Mouse (Mus musculus) midbrain, embryonic 12.5 days (tissue): ENCODE data around the gene Fzd7. TPM values are rescaled to one million over a fixed set of nuclear protein-coding genes. Genes with fewer than 3 reads are reported as not detected.

Experiments
- ATAC-seq: fragments of 200-750 bp; cut with Nextera tagmentation; 2 replicates; pipeline ENCODE4 v1.8.0; 2017; ENCODE audit warnings: low read depth, moderate TSS enrichment, moderate library complexity; ENCODE audit not compliant: low FRiP score
- H3K27ac ChIP-seq: fragments of 300-500 bp; sonication (generic); replicated peaks from 2 replicates; pipeline ENCODE4 v1.5.1; 2016; ENCODE audit warnings: mild to moderate bottlenecking
- H3K27me3 ChIP-seq: fragments of 300-500 bp; sonication (generic); 2 replicates; pipeline ENCODE4 v1.6.1; 2016; ENCODE audit warnings: mild to moderate bottlenecking
- H3K36me3 ChIP-seq: fragments of 300-500 bp; sonication (generic); 2 replicates; pipeline ENCODE4 v1.6.1; 2016
- H3K4me1 ChIP-seq: fragments of 300-500 bp; sonication (generic); 2 replicates; pipeline ENCODE4 v1.6.1; 2016
- H3K4me2 ChIP-seq: fragments of 300-500 bp; sonication (generic); replicated peaks from 2 replicates; pipeline ENCODE4 v1.6.1; 2016; ENCODE audit warnings: mild to moderate bottlenecking, moderate library complexity
- H3K4me3 ChIP-seq: fragments of 300-500 bp; sonication (generic); 2 replicates; pipeline ENCODE4 v1.5.1; 2016; ENCODE audit warnings: mild to moderate bottlenecking
- H3K9ac ChIP-seq: fragments of 300-500 bp; sonication (generic); replicated peaks from 2 replicates; pipeline ENCODE4 v1.6.1; 2016; ENCODE audit warnings: mild to moderate bottlenecking, moderate library complexity
- H3K9me3 ChIP-seq: fragments of 300-500 bp; sonication (generic); 2 replicates; pipeline ENCODE4 v1.6.1; 2016; ENCODE audit warnings: mild to moderate bottlenecking
- WGBS: fragments of 180-500 bp; shearing (Covaris S2); methylation state at CpG from one replicate; pipeline ENCODE4 v1.1.7; 2016; 5-methylcytosine and 5-hydroxymethylcytosine counted together
- polyA plus RNA-seq: library from polyadenylated mRNA; unstranded; fragments of >200 nt; fragmentation: Nextera tagmentation; extraction: Ambion mirVana; gene quantifications from 2 replicates; pipeline ENCODE4 v1.2.1, GENCODE M21; 2016

The Fzd7 gene
- polyA plus RNA-seq, 1 experiment from 2014 or later: 8.7 TPM

DNA sequence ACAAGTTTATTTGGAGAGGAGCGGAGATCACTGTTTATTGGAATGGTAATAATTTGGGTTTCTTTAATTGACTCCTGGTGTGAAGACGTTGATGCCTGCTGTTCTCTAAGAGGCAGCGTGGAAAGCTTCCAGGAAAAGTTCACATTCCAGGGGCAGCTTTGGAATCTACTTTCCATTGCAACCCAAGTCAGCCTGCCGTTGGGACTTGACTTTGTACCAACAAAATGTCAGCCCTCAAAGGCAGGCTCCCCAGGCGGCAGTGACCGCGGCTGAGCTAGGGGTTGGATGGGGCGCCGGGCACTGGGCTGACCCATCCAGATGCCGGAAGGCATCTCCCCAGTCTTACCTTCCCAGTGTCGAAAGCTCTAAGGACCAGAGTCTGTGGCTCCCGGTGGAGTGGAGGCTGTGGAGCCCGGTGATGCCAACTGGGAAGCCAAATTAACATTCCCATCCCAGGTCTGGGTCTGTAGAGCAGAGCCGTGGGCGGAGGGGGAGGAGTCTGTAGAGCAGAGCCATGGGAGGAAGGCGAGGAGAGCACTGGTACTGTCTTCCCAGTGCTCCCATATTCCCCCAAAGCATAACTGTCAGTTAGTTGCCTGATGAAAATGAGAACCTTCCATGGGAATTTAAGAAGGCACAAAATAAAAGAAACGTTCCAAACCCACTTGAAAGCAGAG is 26.4 kb downstream of the Fzd7 start:
- H3K9ac ChIP-seq: no peak overlapping the region
- no peaks in the 10 kb centered on the region; the same call in 1 of the 2 replicates for H3K4me1 ChIP-seq
- H3K27me3 ChIP-seq: peaks cover 9% of the 10 kb centered on the region
- H3K9me3 ChIP-seq: no peaks in the 10 kb centered on the region
- no peak overlapping the region for H3K27ac ChIP-seq
- H3K4me3 ChIP-seq: no peak overlapping the region
- H3K36me3 ChIP-seq: no peaks in the 10 kb centered on the region
- no peak for ATAC-seq
- H3K4me2 ChIP-seq: no peak overlapping the region
- WGBS: 38% methylated on average over 17 of the region's 17 CpGs

DNA sequence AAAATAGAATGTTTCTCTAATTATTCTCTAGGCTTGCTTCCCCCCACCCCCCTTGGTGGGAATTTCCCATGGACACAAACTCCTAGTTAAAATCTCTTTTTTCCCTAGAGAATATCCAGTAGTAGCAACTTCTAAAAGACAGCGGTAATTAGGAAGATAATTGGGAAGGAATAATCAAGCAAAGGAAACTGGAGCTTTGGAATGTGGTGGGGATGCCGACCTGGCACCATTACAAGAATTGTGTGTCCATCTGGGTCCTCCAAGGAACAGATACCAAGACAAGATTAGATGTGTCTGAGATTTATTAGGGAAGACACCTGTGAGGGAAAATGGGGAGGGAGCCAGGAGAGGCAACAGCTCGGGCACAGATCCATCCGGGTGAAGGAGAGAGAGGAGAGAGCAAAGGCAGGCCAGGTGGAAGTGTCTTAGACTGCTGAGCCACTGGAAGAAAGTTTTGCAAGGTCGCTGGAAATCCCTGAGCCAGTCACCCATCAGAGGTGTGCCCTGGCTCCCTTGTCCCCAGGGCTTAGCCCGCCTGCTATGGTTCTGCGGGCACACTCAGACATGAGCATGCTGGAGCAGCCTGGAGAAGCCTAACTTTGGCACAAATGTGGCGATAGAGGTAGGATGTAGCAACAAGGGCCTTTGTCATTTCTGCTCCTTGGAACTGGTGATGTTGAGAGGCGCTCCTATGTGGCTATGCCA is 29.5 kb downstream of the Fzd7 start:
- Histone ChIP-seq H3K9ac (no peak overlapping the region), H3K9me3 (no peaks in the 10 kb centered on the region), H3K4me3 (no peak overlapping the region), H3K4me1 (peaks cover 11% of the 10 kb centered on the region), H3K27me3 (peaks cover 5% of the 10 kb centered on the region), H3K4me2 (no peak overlapping the region), H3K27ac (no peak overlapping the region), H3K36me3 (no peaks in the 10 kb centered on the region)
- ATAC-seq: no peak
- WGBS: 74% methylated on average over 9 of the region's 9 CpGs

GRCm38 (mm10) chr1:59516026-59516917 is 34.0 kb downstream of the Fzd7 start, which contains the start of gene Gm973:
Gene Gm973, plus strand, starts transcription at chr1:59516264.
- Histone ChIP-seq H3K4me1 (peaks cover 34% of the 10 kb centered on the region), H3K36me3 (no peaks in the 10 kb centered on the region), H3K27ac (peak within 1 kb of the TSS; percentile 97), H3K4me2 (peak within 1 kb of the TSS; percentile 59), H3K9me3 (no peaks in the 10 kb centered on the region), H3K4me3 (peak within 1 kb of the TSS; percentile 38), H3K27me3 (peaks cover 12% of the 10 kb centered on the region), H3K9ac (peak within 1 kb of the TSS; percentile 11)
- peak; percentile 96 for ATAC-seq
- under 1% methylated on average over 25 of the region's 25 CpGs for WGBS

- Histone ChIP-seq H3K4me3 (no peak overlapping the region), H3K27ac (no peak overlapping the region), H3K9me3 (no peaks in the 10 kb centered on the region), H3K4me2 (no peak overlapping the region), H3K4me1 (peaks cover 45% of the 10 kb centered on the region), H3K36me3 (no peaks in the 10 kb centered on the region), H3K27me3 (0 out of 2 replicates have a peak, but pooled peaks cover 7% of the 10 kb centered on the region), H3K9ac (no peak overlapping the region)
- ATAC-seq: no peak
- WGBS: 63% methylated on average over 11 of the region's 11 CpGs
Measured at GRCm38 (mm10) chr1:59520226-59520837, 38.1 kb downstream of the Fzd7 start.

DNA sequence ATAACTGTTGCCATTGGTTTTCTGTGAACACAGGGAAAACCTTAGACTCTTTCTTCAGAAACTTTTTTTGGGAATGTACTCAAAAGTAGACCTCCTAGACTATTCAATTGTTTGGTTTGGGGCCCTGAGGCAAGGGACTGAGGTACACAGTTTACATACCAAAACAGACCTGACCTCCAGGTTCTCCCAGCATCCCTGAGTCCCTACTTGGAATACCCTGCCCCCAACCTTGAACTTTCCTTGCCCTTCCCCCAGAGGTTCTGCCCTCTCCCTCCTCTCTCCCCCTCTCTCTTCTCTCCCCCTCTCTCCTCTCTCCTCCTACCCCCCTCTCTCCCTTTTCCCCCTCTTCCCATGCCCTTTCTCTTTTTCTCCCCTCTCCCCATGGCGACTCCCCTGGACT is 40.2 kb downstream of the Fzd7 start:
- Histone ChIP-seq H3K9ac (no peak overlapping the region), H3K4me1 (peaks cover 31% of the 10 kb centered on the region), H3K9me3 (no peaks in the 10 kb centered on the region), H3K36me3 (no peaks in the 10 kb centered on the region), H3K27me3 (0 out of 2 replicates have a peak, but pooled peaks cover 7% of the 10 kb centered on the region), H3K4me2 (no peak overlapping the region), H3K27ac (no peak overlapping the region), H3K4me3 (no peak overlapping the region)
- WGBS: 50% methylated on average over 1 of the region's 1 CpGs
- ATAC-seq: no peak

- Histone ChIP-seq H3K4me1 (peaks cover 29% of the 10 kb centered on the region), H3K4me2 (no peak overlapping the region), H3K27me3 (0 out of 2 replicates have a peak, but pooled peaks cover 7% of the 10 kb centered on the region), H3K36me3 (no peaks in the 10 kb centered on the region), H3K27ac (peak overlapping the region; percentile 31), H3K4me3 (no peak overlapping the region), H3K9ac (no peak overlapping the region), H3K9me3 (no peaks in the 10 kb centered on the region)
- ATAC-seq: 0 out of 2 replicates have a peak, but pooled peaks have one; percentile 23
- WGBS: 31% methylated on average over 5 of the region's 5 CpGs
Measured at GRCm38 (mm10) chr1:59523378-59523958, 41.2 kb downstream of the Fzd7 start.

DNA sequence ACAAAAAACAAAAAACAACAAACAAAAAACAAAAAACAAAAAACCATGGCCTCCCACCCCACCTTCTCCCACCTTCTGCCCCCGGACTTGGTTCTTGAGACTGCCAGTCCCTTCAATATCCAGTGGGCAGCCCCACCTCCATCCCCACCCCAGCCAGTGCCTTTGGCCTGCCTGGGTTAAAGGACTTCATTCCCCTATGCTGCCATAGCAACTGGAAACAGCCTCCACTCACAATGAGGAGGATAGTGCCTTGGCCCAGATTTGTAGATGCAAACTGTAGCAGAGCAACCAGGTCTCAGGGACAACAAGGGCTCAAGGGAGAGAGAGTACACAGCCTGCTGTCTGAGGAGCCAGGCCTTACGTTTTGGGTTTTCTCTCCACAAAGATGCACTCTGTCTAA is 41.8 kb downstream of the Fzd7 start:
- no peak overlapping the region; the same call in 1 of the 2 replicates for H3K9ac ChIP-seq
- peaks cover 26% of the 10 kb centered on the region for H3K4me1 ChIP-seq

GRCm38 (mm10) chr1:59524759-59525158 is 42.5 kb downstream of the Fzd7 start:
- 0 out of 2 replicates have a peak overlapping the region, but pooled peaks have one; percentile 31 for H3K27ac ChIP-seq
- ATAC-seq: no peak

More for the DNA sequence above, 41.8 kb downstream of the Fzd7 start:
- Histone ChIP-seq H3K9me3 (no peaks in the 10 kb centered on the region), H3K4me2 (0 out of 2 replicates have a peak overlapping the region, but pooled peaks have one; percentile 9), H3K36me3 (no peaks in the 10 kb centered on the region), H3K27me3 (0 out of 2 replicates have a peak, but pooled peaks cover under 1% of the 10 kb centered on the region), H3K4me3 (no peak overlapping the region), H3K27ac (peak overlapping the region; percentile 31; the same call in 1 of the 2 replicates)
- WGBS: 15% methylated on average over 2 of the region's 2 CpGs
- peak; percentile 78 for ATAC-seq

GRCm38 (mm10) chr1:59527219-59527618 is 45.0 kb downstream of the Fzd7 start:
- Histone ChIP-seq H3K9me3 (no peaks in the 10 kb centered on the region), H3K4me1 (peaks cover 15% of the 10 kb centered on the region), H3K4me2 (no peak overlapping the region), H3K27me3 (no peaks in the 10 kb centered on the region), H3K36me3 (no peaks in the 10 kb centered on the region), H3K4me3 (no peak overlapping the region), H3K9ac (no peak overlapping the region), H3K27ac (no peak overlapping the region)
- ATAC-seq: no peak
- 89% methylated on average over 6 of the region's 6 CpGs for WGBS

More at GRCm38 (mm10) chr1:59524759-59525158, 42.5 kb downstream of the Fzd7 start:
- WGBS: 67% methylated on average over 3 of the region's 3 CpGs
- Histone ChIP-seq H3K4me1 (peaks cover 22% of the 10 kb centered on the region), H3K4me3 (no peak overlapping the region), H3K36me3 (no peaks in the 10 kb centered on the region), H3K9ac (no peak overlapping the region), H3K27me3 (no peaks in the 10 kb centered on the region), H3K4me2 (no peak overlapping the region), H3K9me3 (no peaks in the 10 kb centered on the region)

DNA sequence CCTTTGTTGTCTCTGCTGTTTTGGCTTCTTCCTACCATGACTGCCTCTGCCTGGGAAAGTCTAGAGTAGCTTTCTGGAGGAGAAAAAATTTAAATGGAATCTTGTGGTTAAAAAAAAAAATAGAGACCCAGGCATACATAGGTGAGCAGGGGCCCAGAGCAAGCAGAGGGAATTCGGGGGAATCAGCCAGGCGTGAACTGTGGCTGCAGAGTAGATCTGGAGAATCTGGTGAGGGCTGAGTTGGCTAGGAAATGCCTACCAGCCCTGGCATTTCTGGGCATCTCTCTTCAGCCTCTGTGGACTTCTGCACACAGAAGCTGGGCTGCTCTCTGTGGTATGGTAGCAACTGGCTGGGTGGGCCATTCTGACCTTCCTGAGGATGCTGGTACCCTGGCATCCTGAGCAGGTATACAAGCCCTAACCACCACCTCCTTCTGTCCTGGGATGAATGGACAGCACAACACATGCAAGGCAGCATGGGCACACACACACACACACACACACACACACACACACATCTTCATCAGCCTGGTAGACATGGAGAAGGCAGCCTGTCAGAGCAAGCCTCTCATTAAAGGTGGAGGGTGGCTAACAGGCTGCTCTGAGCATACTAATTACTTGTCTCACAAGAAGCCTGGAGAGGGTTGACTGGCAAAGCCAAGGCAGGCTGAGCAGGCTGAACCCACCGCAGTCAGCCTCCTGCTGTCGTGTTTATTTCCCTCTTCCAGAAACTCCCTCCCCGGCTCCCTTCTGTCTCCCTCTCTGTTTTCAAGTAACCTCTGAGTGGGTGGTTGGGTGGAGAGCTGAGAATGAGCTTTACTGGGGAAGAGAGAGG is 53.0 kb downstream of the Fzd7 start:
- no peaks in the 10 kb centered on the region for H3K36me3 ChIP-seq
- peak; percentile 75 for ATAC-seq
- no peaks in the 10 kb centered on the region for H3K27me3 ChIP-seq
- peak overlapping the region; percentile 20 for H3K27ac ChIP-seq
- no peak overlapping the region for H3K4me2 ChIP-seq
- H3K4me1 ChIP-seq: peaks cover 21% of the 10 kb centered on the region
- no peak overlapping the region for H3K4me3 ChIP-seq
- H3K9ac ChIP-seq: no peak overlapping the region
- no peaks in the 10 kb centered on the region for H3K9me3 ChIP-seq
- 23% methylated on average over 5 of the region's 5 CpGs for WGBS
